Mouse (Mus musculus): Measurements from ENCODE around the gene Nemp1.

GRCm38 (mm10) chr10:127707721-127708120 is 41.0 kb downstream of the Nemp1 start:
- TF ChIP-seq CTCF (IDR thresholded peaks at IDR 0.05; ENCODE audit: low read depth) (no peak), EP300 (IDR thresholded peaks at IDR 0.05; ENCODE audit: low read depth) (no peak)

Measured in liver, embryonic 14.5 days (tissue).